Mouse (Mus musculus) myocyte (in vitro differentiated cells): ENCODE measurements around the gene Tex46.

Experiments
- POLR2A ChIP-seq: IDR thresholded peaks from one replicate; pipeline ENCODE4 v1.6.1; 2011; ENCODE audit warnings: low read depth, mild to moderate bottlenecking, control low read depth, moderate library complexity; ENCODE audit not compliant: insufficient read length
- USF1 ChIP-seq: IDR thresholded peaks from one replicate; pipeline ENCODE4 v1.6.1; 2011; ENCODE audit warnings: low read depth, mild to moderate bottlenecking, control low read depth, moderate library complexity

DNA sequence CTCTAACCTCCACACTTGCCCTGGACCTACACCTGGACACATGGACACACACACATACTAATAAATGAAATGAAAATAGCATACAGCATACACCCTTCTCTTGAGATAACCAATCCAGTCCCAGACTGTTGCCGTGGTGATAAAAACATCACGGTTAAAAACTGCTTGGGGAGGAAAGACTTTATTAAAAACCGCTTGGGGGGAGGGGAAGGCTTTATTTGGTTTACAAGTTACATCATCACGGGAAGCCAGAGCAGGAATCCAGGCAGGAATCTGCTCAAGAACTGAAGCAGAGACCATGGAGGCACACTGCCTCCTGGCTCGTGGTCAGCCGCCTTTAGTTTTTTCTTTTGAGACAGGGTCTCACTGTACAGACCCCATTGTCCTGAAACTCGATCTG lies 3.4 kb downstream of the Tex46 start:
- TF ChIP-seq USF1 (no peak), POLR2A (no peak)
